Mouse (Mus musculus) kidney, adult 2 months (tissue): ENCODE measurements around the gene Rora.

Experiments used
- CTCF ChIP-seq: fragments of 200-500 bp; conservative IDR thresholded peaks from 2 replicates; pipeline ENCODE4 v1.5.1; 2011; ENCODE audit warnings: low read depth, mild to moderate bottlenecking, control low read depth, low read length, moderate library complexity, mixed read lengths; ENCODE audit not compliant: insufficient read depth, insufficient read length
- POLR2A ChIP-seq: fragments of 200-500 bp; IDR thresholded peaks from one replicate; pipeline ENCODE4 v1.6.1; 2011; ENCODE audit warnings: low read depth, low read length, control low read depth

DNA sequence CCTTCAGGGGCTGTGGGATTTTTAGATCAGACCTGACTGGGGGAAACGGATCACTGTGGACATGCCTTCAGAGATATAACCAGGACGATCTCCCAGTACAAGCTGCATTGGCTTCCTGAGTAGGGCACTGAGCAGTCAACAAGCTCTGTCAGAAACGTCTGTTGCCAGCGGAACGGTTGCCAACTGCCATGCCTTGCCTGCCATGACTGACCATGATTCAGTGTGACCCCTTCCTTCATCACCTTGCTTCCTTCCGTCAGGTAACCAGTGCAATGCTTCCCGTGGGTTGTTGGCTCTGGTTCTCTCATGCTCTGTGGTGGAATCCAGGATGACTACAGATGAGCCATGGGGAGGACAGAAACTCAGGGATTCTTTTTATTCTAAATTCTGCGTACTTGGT lies 16.3 kb upstream of the Rora start:
- TF ChIP-seq CTCF (no peak), POLR2A (no peak)
